Comparison of ENCODE assay signal across 22 mouse cellular contexts in genomic region chr14:60715686-60716085, GRCm38 (mm10). TPM values are rescaled to one million over a fixed set of nuclear protein-coding genes. Genes with fewer than 3 reads are reported as not detected.
"Had no signal": no experiment of that assay in that cellular context is flagged by ENCODE, and none has a peak within 500 bp of the region (broad histone marks: within the 10 kb centered on the region; RNA-seq: fewer than 3 reads in every experiment).

No protein-coding gene starts in this region.

- H3K4me1 ChIP-seq: limb, embryonic 13.5 days; lung, embryonic 15.5 days; midbrain, embryonic 10.5 days; midbrain, embryonic 13.5 days; neural tube, embryonic 13.5 days had no signal

- H3K4me3 ChIP-seq: limb, embryonic 13.5 days; liver, embryonic 12.5 days; liver, embryonic 15.5 days; lung, embryonic 15.5 days; megakaryocyte, embryonic 14.5 days; midbrain, embryonic 10.5 days; midbrain, embryonic 13.5 days; myocyte; neural tube, embryonic 13.5 days had no signal

- H3K27ac ChIP-seq: limb, embryonic 13.5 days; liver, embryonic 12.5 days; liver, embryonic 15.5 days; lung, embryonic 15.5 days; midbrain, embryonic 10.5 days; midbrain, embryonic 13.5 days; neural tube, embryonic 13.5 days; stomach, postnatal 0 days had no signal

- H3K36me3 ChIP-seq: limb, embryonic 13.5 days; lung, embryonic 15.5 days had no signal

- DNase-seq: kidney, adult 9 months; kidney, postnatal 14 days; kidney, postnatal 4 days; left cerebral cortex, postnatal 4 days; liver; lung, adult 18-20 months; lung, postnatal 10 days; lung, postnatal 36 days; retina, postnatal 1 day; thymus, postnatal 25 days had no signal

- H3K9ac ChIP-seq: limb, embryonic 13.5 days; liver, embryonic 12.5 days; liver, embryonic 15.5 days; lung, embryonic 15.5 days; midbrain, embryonic 13.5 days; neural tube, embryonic 13.5 days had no signal

- H3K27me3 ChIP-seq: limb, embryonic 13.5 days; liver, embryonic 12.5 days; liver, embryonic 15.5 days; lung, embryonic 15.5 days; midbrain, embryonic 13.5 days; neural tube, embryonic 13.5 days had no signal

RNA-seq across cellular contexts. Expression of gene C1qtnf9, which starts 52.2 kb away (rescaled TPM):
- total RNA-seq: monocyte, adult 5-6 weeks had no signal
- polyA plus RNA-seq: midbrain, embryonic 13.5 days; midbrain, embryonic 16.5 days; myocyte had no signal
